Mouse (Mus musculus) liver, embryonic 14.5 days (tissue): Measurements from ENCODE around the gene Fnbp1.

ENCODE experiments used
- CTCF ChIP-seq: IDR thresholded peaks from 2 replicates; pipeline ENCODE4 v1.5.1; 2016; ENCODE audit warnings: antibody characterized with exemption, low read depth, control low read depth
- EP300 ChIP-seq: IDR thresholded peaks from 2 replicates; pipeline ENCODE4 v1.6.1; 2016; ENCODE audit warnings: antibody characterized with exemption, low read depth

DNA sequence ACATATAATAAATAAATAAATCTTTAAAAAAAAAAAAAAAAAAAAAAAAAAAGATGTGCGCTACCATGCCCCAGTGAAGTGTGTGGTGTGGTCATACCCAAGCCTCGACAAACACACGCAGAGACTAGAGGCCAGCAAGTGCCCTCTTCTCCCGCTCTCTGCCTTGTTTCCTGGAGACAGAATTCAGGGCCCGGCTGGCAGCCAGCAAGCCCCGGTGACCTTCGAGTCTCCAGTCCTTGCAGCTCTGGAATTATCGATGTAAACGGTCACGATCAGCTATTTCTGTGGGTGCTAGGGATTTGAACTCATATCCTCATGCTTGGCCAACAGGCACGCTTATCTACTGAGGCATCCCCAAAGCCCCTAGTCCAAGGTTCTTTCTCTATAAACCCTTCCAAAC is 43.2 kb downstream of the Fnbp1 start:
- no peak for TF ChIP-seq CTCF
- no peak for TF ChIP-seq EP300
